Mouse (Mus musculus) liver, embryonic 11.5 days (tissue): ENCODE results near the gene Tor3a. TPM values are rescaled to one million over a fixed set of nuclear protein-coding genes. Genes with fewer than 3 reads are reported as not detected.

Experiments used
- ATAC-seq: fragments of 200-750 bp; cut with Nextera tagmentation; replicated peaks from 2 replicates; pipeline ENCODE4 v1.8.0; 2017; ENCODE audit warnings: moderate number of reproducible peaks, mild to moderate bottlenecking, moderate TSS enrichment, moderate library complexity; ENCODE audit not compliant: low FRiP score
- DNase-seq: peaks from one replicate; pipeline ENCODE4 v3.0.0-alpha.2; 2017; ENCODE audit warnings: low spot score
- H3K27ac ChIP-seq: fragments of 300-500 bp; sonication (generic); 2 replicates; pipeline ENCODE4 v1.5.1; 2014; ENCODE audit warnings: mild to moderate bottlenecking, low read depth, low read length, control low read depth
- H3K27me3 ChIP-seq: fragments of 300-500 bp; sonication (generic); replicated peaks from 2 replicates; pipeline ENCODE4 v1.6.1; 2014; ENCODE audit warnings: low read length, mixed read lengths; ENCODE audit not compliant: control insufficient read depth, insufficient read depth
- H3K36me3 ChIP-seq: fragments of 300-500 bp; sonication (generic); 2 replicates; pipeline ENCODE4 v1.6.1; 2014; ENCODE audit warnings: mild to moderate bottlenecking, low read length, moderate library complexity, mixed read lengths; ENCODE audit not compliant: control insufficient read depth, insufficient read depth
- H3K4me1 ChIP-seq: fragments of 300-500 bp; sonication (generic); replicated peaks from 2 replicates; pipeline ENCODE4 v1.6.1; 2014; ENCODE audit warnings: low read length, mixed read lengths; ENCODE audit not compliant: control insufficient read depth, insufficient read depth
- H3K4me2 ChIP-seq: fragments of 300-500 bp; sonication (generic); 2 replicates; pipeline ENCODE4 v1.6.1; 2014; ENCODE audit warnings: mild to moderate bottlenecking, control low read depth, moderate library complexity
- H3K4me3 ChIP-seq: fragments of 300-500 bp; sonication (generic); 2 replicates; pipeline ENCODE4 v1.5.1; 2014; ENCODE audit warnings: low read depth, low read length, control low read depth
- H3K9ac ChIP-seq: fragments of 300-500 bp; sonication (generic); 2 replicates; pipeline ENCODE4 v1.6.1; 2014; ENCODE audit warnings: low read depth, low read length, control low read depth
- H3K9me3 ChIP-seq: fragments of 300-500 bp; sonication (generic); 2 replicates; pipeline ENCODE4 v1.6.1; 2016; ENCODE audit warnings: low read length, inconsistent platforms, mixed read lengths; ENCODE audit not compliant: control insufficient read depth
- WGBS: fragments of 180-500 bp; shearing (Covaris S2); extraction: QIAGEN DNeasy Blood & Tissue Kit; methylation state at CpG from one replicate; pipeline ENCODE4 v1.1.7; 2014; 5-methylcytosine and 5-hydroxymethylcytosine counted together
- polyA plus RNA-seq: library from polyadenylated mRNA; unstranded; fragments of >200 nt; fragmentation: Nextera tagmentation; extraction: Ambion mirVana; gene quantifications from 2 replicates; pipeline ENCODE4 v1.2.1, GENCODE M21; 2014

Tor3a gene
- polyA plus RNA-seq, 1 experiment from 2014 or later: 4.0 TPM

DNA sequence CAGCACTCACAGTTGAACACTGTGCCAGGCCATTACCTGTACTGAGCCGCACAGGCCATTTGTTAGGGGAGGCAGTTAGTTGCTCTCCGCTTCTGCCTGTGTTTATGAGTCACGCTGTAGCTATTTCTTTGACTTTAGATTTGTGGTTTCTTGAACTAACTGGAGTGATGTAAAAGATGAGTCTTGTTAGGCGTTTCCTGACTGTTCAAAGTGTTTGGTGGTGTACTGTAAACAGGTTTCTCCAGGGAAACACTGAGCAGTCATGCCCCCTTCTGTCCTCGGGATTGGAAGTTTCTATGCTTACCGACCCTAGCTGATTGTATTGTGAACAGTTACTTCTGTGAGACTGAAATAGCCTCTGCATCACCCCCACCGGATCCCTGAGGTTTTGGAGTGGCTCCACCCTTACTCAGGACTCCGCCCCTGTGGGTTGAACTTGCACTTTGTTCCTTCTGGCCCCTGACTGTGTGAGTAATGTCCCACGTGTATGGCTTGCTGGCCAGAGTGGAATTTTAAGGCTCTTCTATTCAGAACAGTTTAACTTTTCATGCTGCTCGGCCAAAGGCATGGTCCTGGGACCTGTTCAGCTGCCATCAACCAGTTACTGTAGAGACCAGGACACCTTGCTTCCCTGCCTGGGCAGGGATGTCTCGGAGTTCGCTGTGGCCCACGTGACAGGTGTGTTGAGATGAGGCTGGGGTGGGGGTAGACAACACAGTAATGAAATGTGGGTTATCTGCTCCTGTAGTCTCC, 58.6 kb downstream of the Tor3a start:
- peaks cover 29% of the 10 kb centered on the region for H3K4me1 ChIP-seq

DNA sequence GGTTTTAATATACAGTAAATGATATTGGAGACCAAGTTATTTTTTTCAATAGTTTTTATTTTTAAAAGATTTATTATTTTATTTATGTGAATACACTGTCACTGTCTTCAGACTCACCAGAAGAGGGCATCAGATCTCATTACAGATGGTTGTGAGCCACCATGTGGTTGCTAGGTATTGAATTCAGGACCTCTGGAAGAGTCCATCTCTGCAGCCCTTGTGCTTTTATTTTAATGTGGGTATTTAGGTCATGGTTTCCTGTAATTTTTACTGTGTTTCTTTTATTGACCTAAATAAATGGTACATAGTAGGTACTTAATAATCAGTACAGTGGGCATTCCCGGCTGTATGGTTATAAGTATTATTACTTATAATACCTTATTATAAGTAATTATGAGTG, 59.4 kb downstream of the Tor3a start:
- H3K4me1 ChIP-seq: peaks cover 26% of the 10 kb centered on the region
- WGBS: 80% methylated on average over 1 of the region's 1 CpGs

More for the DNA sequence above, 58.6 kb downstream of the Tor3a start:
- Histone ChIP-seq H3K9ac (peak overlapping the region; percentile 59), H3K4me2 (peak overlapping the region; percentile 92), H3K36me3 (no peaks in the 10 kb centered on the region), H3K9me3 (no peaks in the 10 kb centered on the region), H3K27me3 (no peaks in the 10 kb centered on the region), H3K4me3 (peak overlapping the region; percentile 56), H3K27ac (peak overlapping the region; percentile 84)
- ATAC-seq: peak; percentile 88
- WGBS: 11% methylated on average over 13 of the region's 13 CpGs
- DNase-seq: peak; percentile 77

DNA sequence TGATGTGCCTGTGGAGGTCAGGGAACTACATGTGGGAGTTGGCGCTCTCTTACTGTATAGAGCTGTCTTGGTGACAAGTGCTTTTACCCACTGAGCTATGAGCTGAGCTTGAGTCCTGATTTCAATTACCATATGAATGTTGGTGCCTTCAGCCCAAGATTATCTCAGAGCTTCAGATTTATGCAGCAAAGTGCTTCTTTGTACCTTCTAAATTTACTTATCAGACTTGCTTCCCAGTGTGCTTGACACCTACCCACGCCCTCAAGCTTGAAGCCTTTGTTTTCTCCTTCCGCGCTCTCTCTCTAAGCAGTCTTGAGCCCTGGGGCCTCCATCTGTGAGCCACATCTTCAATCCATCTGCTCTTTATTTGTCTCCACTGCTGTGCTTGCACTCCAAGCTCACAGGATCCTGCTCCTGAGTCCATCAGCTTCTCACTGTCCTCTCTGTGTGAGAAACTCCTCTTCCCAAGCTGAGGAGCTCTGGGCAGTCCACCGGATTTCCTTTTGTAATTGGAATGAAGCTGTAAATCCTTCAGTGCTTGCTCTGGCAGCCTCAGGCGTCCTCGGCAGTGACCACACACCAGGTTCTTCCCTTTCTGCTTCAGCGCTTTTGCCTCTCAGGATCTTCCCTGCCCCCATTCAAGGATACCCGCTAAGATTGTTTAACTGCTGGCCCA, 60.2 kb downstream of the Tor3a start:
- Histone ChIP-seq H3K9ac (no peak overlapping the region), H3K27me3 (no peaks in the 10 kb centered on the region), H3K9me3 (no peaks in the 10 kb centered on the region), H3K36me3 (no peaks in the 10 kb centered on the region), H3K27ac (no peak overlapping the region), H3K4me3 (no peak overlapping the region), H3K4me2 (no peak overlapping the region), H3K4me1 (peaks cover 33% of the 10 kb centered on the region)
- no peak for ATAC-seq
- DNase-seq: no peak
- 31% methylated on average over 9 of the region's 9 CpGs for WGBS

More for the DNA sequence above, 59.4 kb downstream of the Tor3a start:
- Histone ChIP-seq H3K4me2 (no peak overlapping the region; the same call in 1 of the 2 replicates), H3K9me3 (no peaks in the 10 kb centered on the region), H3K9ac (no peak overlapping the region), H3K27ac (0 out of 2 replicates have a peak overlapping the region, but pooled peaks have one; percentile 84), H3K4me3 (no peak overlapping the region), H3K27me3 (no peaks in the 10 kb centered on the region), H3K36me3 (no peaks in the 10 kb centered on the region)
- DNase-seq: no peak
- ATAC-seq: no peak

DNA sequence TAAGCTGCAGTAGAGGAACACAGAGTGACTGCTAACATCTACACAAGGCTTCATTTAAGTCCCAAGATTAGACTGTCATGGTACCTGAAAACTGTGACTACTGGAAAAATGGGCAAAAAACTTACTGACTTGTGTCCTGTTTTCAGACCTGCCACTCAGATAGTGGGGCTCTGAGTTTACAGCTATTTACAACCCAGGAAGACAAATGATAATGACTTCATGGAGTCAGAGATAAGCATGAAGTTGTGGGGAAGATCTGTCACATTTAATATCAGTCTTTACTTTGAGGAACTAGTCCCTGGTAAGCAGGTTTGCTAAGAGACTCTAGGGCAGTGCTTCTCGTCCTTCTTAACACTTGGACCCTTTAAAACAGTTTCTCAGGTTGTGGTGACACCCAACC, 63.9 kb downstream of the Tor3a start:
- H3K27me3 ChIP-seq: no peaks in the 10 kb centered on the region
- ATAC-seq: peak; percentile 56

DNA sequence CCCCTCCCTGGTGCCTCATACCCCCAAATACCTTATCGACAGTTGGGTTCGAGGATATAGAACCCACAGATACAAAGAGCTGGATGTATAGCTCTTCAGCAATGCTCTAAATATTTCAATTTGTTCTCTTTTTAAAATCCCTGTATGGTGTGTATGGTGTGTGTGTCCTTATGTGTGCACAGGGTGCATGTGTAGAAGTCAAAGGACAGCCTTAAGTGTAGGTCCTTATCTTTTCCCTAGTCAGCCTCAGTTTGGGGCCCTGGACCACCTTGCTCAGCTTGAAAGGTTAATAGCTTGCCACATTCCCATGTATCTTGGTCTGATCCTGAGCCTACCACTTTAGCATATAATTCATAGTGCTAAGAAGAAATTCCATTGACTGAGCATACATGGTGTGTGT, 65.7 kb downstream of the Tor3a start:
- H3K4me2 ChIP-seq: no peak overlapping the region
- H3K27ac ChIP-seq: no peak overlapping the region
- 92% methylated on average over 2 of the region's 2 CpGs for WGBS
- H3K9me3 ChIP-seq: no peaks in the 10 kb centered on the region
- H3K27me3 ChIP-seq: no peaks in the 10 kb centered on the region
- ATAC-seq (no peak), DNase-seq (no peak)
- H3K4me1 ChIP-seq: peaks cover 10% of the 10 kb centered on the region; the same call in 1 of the 2 replicates
- no peak overlapping the region for H3K9ac ChIP-seq
- no peak overlapping the region for H3K4me3 ChIP-seq
- H3K36me3 ChIP-seq: no peaks in the 10 kb centered on the region

More for the DNA sequence above, 63.9 kb downstream of the Tor3a start:
- DNase-seq: no peak
- H3K4me1 ChIP-seq: peaks cover 18% of the 10 kb centered on the region
- H3K27ac ChIP-seq: no peak overlapping the region
- H3K36me3 ChIP-seq: no peaks in the 10 kb centered on the region
- H3K4me3 ChIP-seq: no peak overlapping the region
- H3K9ac ChIP-seq: no peak overlapping the region
- H3K9me3 ChIP-seq: no peaks in the 10 kb centered on the region
- 0 out of 2 replicates have a peak overlapping the region, but pooled peaks have one; percentile 16 for H3K4me2 ChIP-seq
- 47% methylated on average over 1 of the region's 1 CpGs for WGBS

DNA sequence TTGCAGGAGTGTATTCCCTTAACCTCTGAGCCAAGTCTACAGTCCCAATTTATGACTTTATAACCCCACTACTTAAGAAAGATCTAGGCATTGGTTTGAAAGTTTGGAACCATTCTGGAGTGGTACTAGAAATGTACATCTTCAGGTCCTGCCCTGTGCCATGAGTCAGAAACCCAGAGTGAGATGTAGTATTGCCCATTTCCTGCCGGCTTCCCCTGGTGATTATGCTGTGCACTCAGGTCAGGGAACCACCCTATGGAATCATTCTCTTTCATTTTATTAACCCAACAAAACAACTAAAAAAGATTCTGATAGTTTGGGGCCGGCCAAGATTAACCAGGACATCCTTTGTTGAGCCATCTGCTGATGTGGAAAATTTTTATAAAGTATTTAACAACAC, 68.2 kb downstream of the Tor3a start:
- no peaks in the 10 kb centered on the region for H3K9me3 ChIP-seq
- 75% methylated on average over 2 of the region's 2 CpGs for WGBS

DNA sequence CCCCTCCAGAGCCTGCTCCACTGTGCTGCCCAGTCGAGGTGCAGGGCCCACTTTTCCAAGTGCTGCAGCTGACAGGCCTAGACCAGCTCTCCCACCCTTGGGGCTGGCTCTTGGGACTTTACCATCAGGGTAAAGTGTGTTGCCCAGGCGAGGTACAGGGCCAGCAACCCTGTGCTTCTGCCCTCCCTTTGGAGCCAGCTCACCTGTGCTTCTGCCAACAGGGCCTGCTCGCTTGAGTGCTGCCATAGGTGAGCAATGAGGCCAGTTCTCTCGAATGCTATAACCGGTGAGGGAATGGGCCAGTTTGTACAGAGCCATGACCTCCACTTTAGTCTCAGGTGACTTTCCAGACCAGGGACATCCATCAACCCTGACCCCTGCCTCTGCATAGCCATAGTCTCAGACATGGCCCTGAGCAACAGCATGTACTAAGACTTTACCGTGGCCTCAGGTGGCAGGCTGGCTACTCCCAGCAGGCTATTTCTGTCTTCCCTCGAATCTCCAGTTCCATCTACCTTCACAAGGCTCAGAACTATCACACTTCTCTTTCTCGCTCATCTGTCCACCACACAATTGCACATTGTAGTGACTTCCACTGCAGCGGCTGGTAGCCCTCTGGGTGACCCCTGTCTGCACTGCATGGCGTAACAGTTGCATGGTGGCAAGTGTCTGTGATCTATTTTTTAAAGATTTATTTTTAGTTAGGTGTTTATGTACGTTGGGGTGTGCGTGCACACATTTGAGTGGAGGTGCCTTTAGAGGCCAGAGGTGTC, 68.9 kb downstream of the Tor3a start:
- H3K27me3 ChIP-seq: no peaks in the 10 kb centered on the region
- H3K9me3 ChIP-seq: no peaks in the 10 kb centered on the region
- H3K36me3 ChIP-seq: no peaks in the 10 kb centered on the region
- DNase-seq (no peak), ATAC-seq (no peak; the same call in 1 of the 2 replicates)
- no peak overlapping the region for H3K4me2 ChIP-seq
- WGBS: 75% methylated on average over 12 of the region's 12 CpGs
- H3K9ac ChIP-seq: no peak overlapping the region
- no peak overlapping the region for H3K4me3 ChIP-seq
- peaks cover 10% of the 10 kb centered on the region; the same call in 1 of the 2 replicates for H3K4me1 ChIP-seq
- H3K27ac ChIP-seq: no peak overlapping the region

More for the DNA sequence above, 68.2 kb downstream of the Tor3a start:
- Histone ChIP-seq H3K27ac (no peak overlapping the region), H3K4me1 (peaks cover 10% of the 10 kb centered on the region; the same call in 1 of the 2 replicates), H3K27me3 (no peaks in the 10 kb centered on the region), H3K4me2 (no peak overlapping the region), H3K4me3 (no peak overlapping the region), H3K9ac (no peak overlapping the region), H3K36me3 (no peaks in the 10 kb centered on the region)
- DNase-seq: no peak
- ATAC-seq: no peak
